Mouse (Mus musculus) hindbrain, postnatal 0 days (tissue): ENCODE results near the gene Olfr705. TPM values are rescaled to one million over a fixed set of nuclear protein-coding genes. Genes with fewer than 3 reads are reported as not detected.
"Not testable (repeated sequence)": the region's sequence is repeated elsewhere in the genome, so short reads cannot be mapped to it uniquely, and the experiment has no call there.

ENCODE experiments used
- ATAC-seq: fragments of 200-750 bp; cut with Nextera tagmentation; 2 replicates; pipeline ENCODE4 v1.8.0; 2017; ENCODE audit warnings: mild to moderate bottlenecking, moderate TSS enrichment, moderate library complexity
- DNase-seq: peaks from one replicate; pipeline ENCODE4 v3.0.0-alpha.2; 2015; ENCODE audit warnings: low spot score
- H3K27ac ChIP-seq: fragments of 300-500 bp; sonication (generic); 2 replicates; pipeline ENCODE4 v1.5.1; 2014; ENCODE audit warnings: mild to moderate bottlenecking
- H3K27me3 ChIP-seq: fragments of 300-500 bp; sonication (generic); 2 replicates; pipeline ENCODE4 v1.6.1; 2014; ENCODE audit warnings: low read length, mixed read lengths; ENCODE audit not compliant: insufficient read depth
- H3K36me3 ChIP-seq: fragments of 300-500 bp; sonication (generic); 2 replicates; pipeline ENCODE4 v1.6.1; 2014; ENCODE audit warnings: low read length, mixed read lengths; ENCODE audit not compliant: insufficient read depth
- H3K4me1 ChIP-seq: fragments of 300-500 bp; sonication (generic); 2 replicates; pipeline ENCODE4 v1.6.1; 2014; ENCODE audit warnings: antibody characterized with exemption, low read length, mixed read lengths; ENCODE audit not compliant: insufficient read depth
- H3K4me2 ChIP-seq: fragments of 300-500 bp; sonication (generic); 2 replicates; pipeline ENCODE4 v1.6.1; 2014; ENCODE audit warnings: low read depth, mild to moderate bottlenecking, low read length, moderate library complexity, mixed read lengths
- H3K4me3 ChIP-seq: fragments of 300-500 bp; sonication (generic); 2 replicates; pipeline ENCODE4 v1.5.1; 2014; ENCODE audit warnings: low read length
- H3K9ac ChIP-seq: fragments of 300-500 bp; sonication (generic); replicated peaks from 2 replicates; pipeline ENCODE4 v1.6.1; 2014; ENCODE audit warnings: mild to moderate bottlenecking, low read length, moderate library complexity, mixed read lengths
- H3K9me3 ChIP-seq: fragments of 300-500 bp; sonication (generic); 2 replicates; pipeline ENCODE4 v1.6.1; 2016; ENCODE audit warnings: low read length, mixed read lengths
- CTCF ChIP-seq: IDR thresholded peaks from 2 replicates; pipeline ENCODE4 v1.5.1; 2016; ENCODE audit warnings: antibody characterized with exemption, control low read depth, low read depth
- WGBS: fragments of 180-500 bp; shearing (Covaris S2); extraction: QIAGEN DNeasy Blood & Tissue Kit; methylation state at CpG from one replicate; pipeline ENCODE4 v1.1.7; 2014; 5-methylcytosine and 5-hydroxymethylcytosine counted together
- polyA plus RNA-seq: library from polyadenylated mRNA; unstranded; fragments of >200 nt; fragmentation: Nextera tagmentation; extraction: Ambion mirVana; gene quantifications from 2 replicates; pipeline ENCODE4 v1.2.1, GENCODE M21; 2015
- total RNA-seq: library from RNA; depleted of rRNA; stranded (reverse); fragments of >200 nt; gene quantifications from 2 replicates; pipeline ENCODE4 v1.2.3, GENCODE M21; 2014; rRNA removed

The Olfr705 gene
- total RNA-seq, result not detected in 2 replicates
- polyA plus RNA-seq, result not detected in 2 replicates

DNA sequence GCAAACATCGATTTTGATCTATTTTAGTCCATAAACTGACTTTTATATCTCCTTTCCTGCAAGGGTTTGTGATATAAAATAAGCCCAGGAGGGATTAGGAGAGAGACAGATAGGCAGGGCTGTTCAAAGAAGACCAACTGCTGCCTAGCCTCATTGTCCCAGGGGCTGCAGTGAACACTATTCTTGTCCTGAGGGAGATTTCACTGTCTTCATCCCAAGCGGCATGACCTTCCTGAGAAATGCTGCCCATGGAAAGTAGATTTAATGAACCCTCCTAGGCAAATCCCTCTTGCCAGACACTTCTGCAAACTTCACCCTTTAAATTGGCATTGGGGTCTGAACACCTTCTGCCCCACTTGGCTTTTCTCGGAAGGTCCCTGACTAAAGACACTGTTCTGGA lies at the start of gene Olfr705:
TSS of gene Olfr705 (minus strand) at position 101 of the 400 bp plus-strand sequence.
- no peak within 1 kb of the TSS for H3K9ac ChIP-seq
- DNase-seq (no peak), ATAC-seq (no peak)
- H3K4me1 ChIP-seq, result no peaks in the 10 kb centered on the region
- no peaks in the 10 kb centered on the region for H3K27me3 ChIP-seq
- WGBS, result 88% methylated on average over 3 of the region's 3 CpGs
- no peak for TF ChIP-seq CTCF
- H3K4me3 ChIP-seq, result no peak within 1 kb of the TSS
- no peak within 1 kb of the TSS for H3K4me2 ChIP-seq
- no peaks in the 10 kb centered on the region for H3K36me3 ChIP-seq
- H3K9me3 ChIP-seq, result no peaks in the 10 kb centered on the region
- no peak within 1 kb of the TSS for H3K27ac ChIP-seq

DNA sequence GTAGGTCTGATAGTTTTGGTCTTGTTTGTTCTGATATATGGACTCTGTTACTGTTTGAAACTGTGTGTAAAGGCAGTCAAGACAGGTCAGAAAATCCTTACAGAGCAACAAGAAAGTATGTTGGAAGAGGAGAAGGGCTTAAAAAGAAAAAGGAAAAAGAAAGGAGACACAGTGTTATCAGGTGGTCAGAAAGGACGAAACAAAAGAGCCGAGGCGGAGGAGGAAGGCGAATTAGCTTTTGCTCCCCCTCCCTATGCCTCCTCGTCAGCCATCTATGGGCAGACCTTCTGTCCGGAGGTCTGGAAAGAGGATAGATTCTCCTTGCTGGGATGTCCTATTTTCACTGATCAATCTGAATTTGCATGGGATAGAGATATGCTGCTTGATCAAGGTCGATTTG lies 44.3 kb upstream of the Olfr705 start:
- H3K4me3 ChIP-seq, H3K27ac ChIP-seq, ATAC-seq, H3K4me2 ChIP-seq, H3K9ac ChIP-seq, DNase-seq, H3K9me3 ChIP-seq, H3K4me1 ChIP-seq, H3K27me3 ChIP-seq, H3K36me3 ChIP-seq: not testable (repeated sequence)
- 85% methylated on average over 5 of the region's 7 CpGs for WGBS

DNA sequence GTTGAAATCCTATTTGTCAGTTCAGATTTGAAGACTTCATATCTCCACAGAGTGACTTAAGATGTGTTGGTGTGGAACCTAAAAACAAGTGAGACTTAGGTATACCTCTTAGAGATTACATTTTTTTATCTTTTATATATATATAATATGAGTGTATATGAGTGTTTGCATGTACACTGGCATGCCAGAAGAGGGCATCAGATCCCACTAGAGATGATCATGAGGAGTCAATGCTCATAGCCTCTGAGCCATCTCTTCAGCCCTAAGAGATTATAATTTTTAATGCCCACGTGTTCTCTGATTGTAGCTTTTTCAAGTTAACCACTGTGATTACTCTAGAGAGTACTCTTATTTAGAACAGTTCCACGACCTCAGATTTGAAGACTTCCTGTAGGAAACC lies 31.0 kb upstream of the Olfr705 start, which contains the start of gene Olfr1532-ps1:
TSS of gene Olfr1532-ps1 (plus strand) at position 326 of the 400 bp plus-strand sequence.
- H3K4me1 ChIP-seq, result no peaks in the 10 kb centered on the region
- 53% methylated on average over 2 of the region's 2 CpGs for WGBS
- H3K36me3 ChIP-seq, result no peaks in the 10 kb centered on the region
- no peak within 1 kb of the TSS for H3K9ac ChIP-seq
- no peak for TF ChIP-seq CTCF
- DNase-seq (no peak), ATAC-seq (no peak)
- H3K27me3 ChIP-seq, result no peaks in the 10 kb centered on the region
- H3K4me3 ChIP-seq, result no peak within 1 kb of the TSS
- no peak within 1 kb of the TSS for H3K4me2 ChIP-seq
- H3K27ac ChIP-seq, result no peak within 1 kb of the TSS
- no peaks in the 10 kb centered on the region for H3K9me3 ChIP-seq

DNA sequence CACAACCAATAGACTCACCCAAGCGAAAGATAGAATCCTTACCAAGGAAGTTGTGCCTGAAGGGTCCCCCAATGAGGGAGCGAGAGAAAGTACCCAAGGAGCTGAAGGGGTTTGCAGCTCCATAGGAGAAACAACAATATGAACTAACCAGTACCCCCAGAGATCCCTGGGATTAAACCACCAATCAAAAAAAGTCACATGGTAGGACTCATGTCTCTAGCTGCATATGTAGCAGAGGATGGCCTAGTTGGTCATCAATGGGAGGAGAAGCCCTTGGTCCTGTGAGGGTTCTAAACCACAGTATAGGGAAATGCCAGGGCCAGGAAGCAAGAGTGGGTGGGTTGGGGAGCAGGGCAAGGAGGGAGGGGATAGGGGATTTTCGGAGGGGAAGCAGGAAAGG lies 24.4 kb upstream of the Olfr705 start, which contains the start of gene Olfr707:
TSS of gene Olfr707 (minus strand) at position 101 of the 400 bp plus-strand sequence.
- not testable (repeated sequence) for H3K4me2 ChIP-seq, DNase-seq, ATAC-seq, H3K27ac ChIP-seq, H3K9me3 ChIP-seq, H3K9ac ChIP-seq, H3K4me3 ChIP-seq, H3K4me1 ChIP-seq, H3K27me3 ChIP-seq, H3K36me3 ChIP-seq
- 89% methylated on average over 3 of the region's 3 CpGs for WGBS

DNA sequence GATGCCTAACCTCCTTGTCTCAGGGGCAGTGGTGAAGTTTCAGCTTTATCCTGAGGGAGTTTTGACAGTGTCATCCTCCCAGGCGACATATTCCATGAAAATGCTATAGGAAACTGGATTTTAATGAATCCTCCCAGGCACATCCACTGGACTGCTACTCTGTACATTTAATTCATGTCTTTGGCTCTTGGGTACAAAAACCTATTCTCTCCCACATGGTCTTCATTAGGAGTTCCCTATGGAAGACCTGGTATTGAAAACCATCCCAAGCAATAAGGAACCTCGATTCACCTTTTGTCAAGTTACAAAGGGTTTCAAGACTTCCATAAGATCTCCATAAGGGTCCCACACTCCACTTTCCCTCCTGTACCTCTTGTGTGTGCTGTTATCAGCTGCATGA lies 11.4 kb upstream of the Olfr705 start, which contains the start of gene Olfr706:
TSS of gene Olfr706 (minus strand) at position 101 of the 400 bp plus-strand sequence.
- Histone ChIP-seq H3K36me3 (no peaks in the 10 kb centered on the region), H3K4me1 (no peaks in the 10 kb centered on the region), H3K9me3 (no peaks in the 10 kb centered on the region), H3K27me3 (no peaks in the 10 kb centered on the region), H3K4me3 (no peak within 1 kb of the TSS), H3K27ac (no peak within 1 kb of the TSS), H3K9ac (no peak within 1 kb of the TSS), H3K4me2 (no peak within 1 kb of the TSS)
- ATAC-seq (no peak), DNase-seq (no peak)
- TF ChIP-seq CTCF, result no peak
- WGBS, result 88% methylated on average over 2 of the region's 2 CpGs

DNA sequence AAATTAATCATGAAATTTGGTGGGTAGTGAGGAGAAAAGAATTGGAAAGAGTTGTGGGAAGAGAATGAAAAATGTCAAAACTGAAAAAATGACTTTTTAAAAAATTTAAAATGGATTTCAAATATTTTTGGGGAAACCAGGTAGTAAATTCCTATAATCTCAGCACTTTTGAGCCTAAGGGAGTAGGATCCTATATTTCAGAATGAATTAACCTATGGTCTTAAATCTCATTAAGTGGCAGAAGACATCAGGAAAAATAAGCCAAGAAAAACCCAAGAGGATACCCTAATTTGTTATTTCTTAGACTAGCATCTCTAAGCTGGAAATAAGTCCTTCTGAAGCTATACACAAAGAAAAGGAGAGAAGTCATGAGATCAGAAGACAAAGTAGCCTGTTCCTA lies 13.8 kb downstream of the Olfr705 start, which contains the start of gene Olfr704:
TSS of gene Olfr704 (plus strand) at position 301 of the 400 bp plus-strand sequence.
- Histone ChIP-seq H3K4me2 (no peak within 1 kb of the TSS), H3K9ac (no peak within 1 kb of the TSS), H3K4me1 (no peaks in the 10 kb centered on the region), H3K27ac (no peak within 1 kb of the TSS), H3K9me3 (no peaks in the 10 kb centered on the region), H3K36me3 (no peaks in the 10 kb centered on the region), H3K27me3 (no peaks in the 10 kb centered on the region), H3K4me3 (no peak within 1 kb of the TSS)
- no peak for TF ChIP-seq CTCF
- no peak for ATAC-seq
- DNase-seq, result no peak

DNA sequence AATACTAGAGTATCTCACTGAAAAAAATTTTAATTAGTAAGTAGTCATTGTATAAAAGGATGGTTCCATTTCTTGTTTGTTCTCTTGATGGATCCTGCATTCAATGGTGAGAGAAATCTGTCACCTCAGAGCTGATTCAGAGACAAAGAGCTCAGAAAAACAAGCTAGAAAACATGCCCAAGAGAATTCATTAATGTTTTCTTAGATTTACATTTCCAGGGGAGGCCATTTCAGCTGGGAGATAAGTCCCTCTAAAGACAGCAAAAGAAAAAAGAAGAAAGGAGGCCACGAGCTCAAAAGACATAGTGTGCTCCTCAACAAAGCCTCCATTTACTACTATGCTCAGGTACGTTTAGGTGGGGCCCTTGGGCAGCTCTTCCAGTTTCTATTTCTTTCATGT lies 33.6 kb downstream of the Olfr705 start, which contains the start of gene Olfr703:
TSS of gene Olfr703 (plus strand) at position 301 of the 400 bp plus-strand sequence.
- no peaks in the 10 kb centered on the region for H3K36me3 ChIP-seq
- no peak within 1 kb of the TSS for H3K27ac ChIP-seq
- DNase-seq (no peak), ATAC-seq (no peak)
- H3K9ac ChIP-seq, result no peak within 1 kb of the TSS
- H3K4me1 ChIP-seq, result no peaks in the 10 kb centered on the region
- no peak for TF ChIP-seq CTCF
- no peaks in the 10 kb centered on the region for H3K9me3 ChIP-seq
- no peak within 1 kb of the TSS for H3K4me3 ChIP-seq
- H3K4me2 ChIP-seq, result no peak within 1 kb of the TSS
- H3K27me3 ChIP-seq, result no peaks in the 10 kb centered on the region
- 59% methylated on average over 2 of the region's 2 CpGs for WGBS
